Mouse (Mus musculus): Measurements from ENCODE around the gene Bin2.

Gene Bin2

GRCm38 (mm10) chr15:100683041-100683440 lies 13.7 kb upstream of the Bin2 start:
- peak; percentile 80 for DNase-seq (ENCODE audit: extremely low spot score, low spot score)

GRCm38 (mm10) chr15:100681770-100682169 lies 12.4 kb upstream of the Bin2 start:
- peak; percentile 34 for DNase-seq (ENCODE audit: extremely low spot score, low spot score)

GRCm38 (mm10) chr15:100680381-100680780 lies 11.0 kb upstream of the Bin2 start:
- no peak for DNase-seq (ENCODE audit: extremely low spot score, low spot score)

GRCm38 (mm10) chr15:100679005-100679404 lies 9.7 kb upstream of the Bin2 start:
- no peak for DNase-seq (ENCODE audit: extremely low spot score, low spot score)

GRCm38 (mm10) chr15:100678581-100678980 lies 9.2 kb upstream of the Bin2 start:
- no peak for DNase-seq (ENCODE audit: extremely low spot score, low spot score)

GRCm38 (mm10) chr15:100677675-100678074 lies 8.3 kb upstream of the Bin2 start:
- no peak for DNase-seq (ENCODE audit: extremely low spot score, low spot score)

- no peak for DNase-seq (ENCODE audit: extremely low spot score, low spot score)
Observed at GRCm38 (mm10) chr15:100676521-100676920, 7.2 kb upstream of the Bin2 start.

- no peak for DNase-seq (ENCODE audit: extremely low spot score, low spot score)
Observed at GRCm38 (mm10) chr15:100675486-100675885, 6.1 kb upstream of the Bin2 start.

GRCm38 (mm10) chr15:100674566-100674965 lies 5.2 kb upstream of the Bin2 start:
- no peak for DNase-seq (ENCODE audit: extremely low spot score, low spot score)

GRCm38 (mm10) chr15:100673585-100674391 lies 4.4 kb upstream of the Bin2 start:
- DNase-seq (ENCODE audit: extremely low spot score, low spot score): no peak

GRCm38 (mm10) chr15:100670833-100671232 lies 1.5 kb upstream of the Bin2 start:
- no peak for DNase-seq (ENCODE audit: extremely low spot score, low spot score)

- DNase-seq (ENCODE audit: extremely low spot score, low spot score): no peak
Observed at GRCm38 (mm10) chr15:100670004-100670403, 651 bp upstream of the Bin2 start.

- DNase-seq (ENCODE audit: extremely low spot score, low spot score): no peak
Observed at GRCm38 (mm10) chr15:100667871-100668545, 1.3 kb downstream of the Bin2 start.

GRCm38 (mm10) chr15:100667420-100667819 lies 1.9 kb downstream of the Bin2 start:
- no peak for DNase-seq (ENCODE audit: extremely low spot score, low spot score)

- no peak for DNase-seq (ENCODE audit: extremely low spot score, low spot score)
Observed at GRCm38 (mm10) chr15:100666851-100667250, 2.5 kb downstream of the Bin2 start.

GRCm38 (mm10) chr15:100666219-100666696 lies 3.1 kb downstream of the Bin2 start:
- peak; percentile 29 for DNase-seq (ENCODE audit: extremely low spot score, low spot score)

GRCm38 (mm10) chr15:100665411-100666218 lies 3.7 kb downstream of the Bin2 start:
- DNase-seq (ENCODE audit: extremely low spot score, low spot score): no peak

GRCm38 (mm10) chr15:100664813-100665274 lies 4.5 kb downstream of the Bin2 start:
- no peak for DNase-seq (ENCODE audit: extremely low spot score, low spot score)

GRCm38 (mm10) chr15:100660805-100661204 lies 8.5 kb downstream of the Bin2 start:
- DNase-seq (ENCODE audit: extremely low spot score, low spot score): no peak

- DNase-seq (ENCODE audit: extremely low spot score, low spot score): no peak
Observed at GRCm38 (mm10) chr15:100660306-100660705, 9.0 kb downstream of the Bin2 start.

GRCm38 (mm10) chr15:100655201-100655600 lies 14.2 kb downstream of the Bin2 start:
- no peak for DNase-seq (ENCODE audit: extremely low spot score, low spot score)

- DNase-seq (ENCODE audit: extremely low spot score, low spot score): no peak
Observed at GRCm38 (mm10) chr15:100654271-100654670, 15.1 kb downstream of the Bin2 start.

All from neural tube, embryonic 10.5 days (tissue).